Mouse (Mus musculus) Patski (cell line): ENCODE results near the gene Clic1. TPM values are rescaled to one million over a fixed set of nuclear protein-coding genes. Genes with fewer than 3 reads are reported as not detected.

ENCODE experiments used
- ATAC-seq: fragments of 100-300 bp; one replicate; pipeline ENCODE4 v1.8.0; 2021
- CTCF ChIA-PET: fragments of 350-600 bp; sonication (Branson Sonifier 250); formaldehyde crosslinking; loops from one replicate; lab custom pipeline; 2022; ENCODE audit warnings: inconsistent platforms; lab: Charles Lee
- POLR2A ChIA-PET: fragments of 350-600 bp; sonication (Branson Sonifier 250); formaldehyde crosslinking; loops from one replicate; lab custom pipeline; 2022; ENCODE audit warnings: antibody characterized with exemption, inconsistent platforms; lab: Charles Lee
- DNase-seq: peaks from one replicate; pipeline ENCODE4 v3.0.0-alpha.2; 2011; ENCODE audit warnings: low read depth, low spot score
- H3K27me3 ChIP-seq: fragments of 371-371 bp; one replicate; pipeline ENCODE4 v1.5.1; 2021
- CTCF ChIP-seq: fragments of 100-300 bp; IDR thresholded peaks from one replicate; pipeline ENCODE4 v1.5.1; 2021
- in situ Hi-C: fragments of 300-500 bp; cut with MboI; formaldehyde crosslinking; loops from 3 replicates; pipeline ENCODE4 v1.11.1; 2018; ENCODE audit warnings: low pct_unique_long_range_greater_than_20kb, mixed read lengths
- polyA plus RNA-seq: library from polyadenylated mRNA; unstranded; gene quantifications from one replicate; pipeline ENCODE4 v1.2.3, GENCODE M21; 2021

Gene Clic1
- polyA plus RNA-seq, 1 experiment from 2014 or later: 671 TPM

- CTCF ChIA-PET: interaction anchor here (1.1 to 1.5 kb wide), 2 partner anchors 11 to 40 kb away, joined by 3 read pairs; partner anchors contain the start of gene Clic1
- in situ Hi-C loops: no loop called here
- ATAC-seq (no peak), DNase-seq (no peak)
- H3K27me3 ChIP-seq: no peaks in the 10 kb centered on the region
- POLR2A ChIA-PET: no interaction called here
- TF ChIP-seq CTCF: no peak
Measured at GRCm38 (mm10) chr17:35009586-35009985, 40.2 kb upstream of the Clic1 start.

- no peak for TF ChIP-seq CTCF
- no peaks in the 10 kb centered on the region for H3K27me3 ChIP-seq
- ChIA-PET CTCF (no interaction called here), POLR2A (interaction anchor here (1.9 kb wide), 1 partner anchor 10 kb away, joined by 6 read pairs; no protein-coding TSS in a partner anchor)
- DNase-seq (no peak), ATAC-seq (no peak)
- in situ Hi-C loops: loop anchor here (10.0 kb wide), 1 partner anchor 223 kb away; the partner anchor contains the start of genes Atp6v1g2 and Nfkbil1
Measured at GRCm38 (mm10) chr17:35011440-35011839, 38.3 kb upstream of the Clic1 start.

- ATAC-seq (no peak), DNase-seq (no peak)
- no peaks in the 10 kb centered on the region for H3K27me3 ChIP-seq
- in situ Hi-C loops: loop anchor here (10.0 kb wide), 1 partner anchor 222 kb away; the partner anchor contains the start of genes Atp6v1g2 and Nfkbil1
- ChIA-PET POLR2A (interaction anchor here (0.7 to 1.9 kb wide), 2 partner anchors 11 to 47 kb away, joined by 3 to 6 read pairs; no protein-coding TSS in a partner anchor), CTCF (no interaction called here)
- no peak for TF ChIP-seq CTCF
Measured at GRCm38 (mm10) chr17:35012430-35012829, 37.3 kb upstream of the Clic1 start.

- DNase-seq: no peak
- CTCF ChIA-PET: no interaction called here
Measured at GRCm38 (mm10) chr17:35013221-35013620, 36.5 kb upstream of the Clic1 start.

GRCm38 (mm10) chr17:35015296-35015695, 34.5 kb upstream of the Clic1 start:
- CTCF ChIA-PET: no interaction called here
- no peak for DNase-seq
- POLR2A ChIA-PET: no interaction called here
- TF ChIP-seq CTCF: no peak
- no peak for ATAC-seq
- no peaks in the 10 kb centered on the region for H3K27me3 ChIP-seq
- in situ Hi-C loops: loop anchor here (10.0 kb wide), 1 partner anchor 220 kb away; the partner anchor contains the start of genes Atp6v1g2 and Nfkbil1

More at GRCm38 (mm10) chr17:35013221-35013620, 36.5 kb upstream of the Clic1 start:
- no peak for TF ChIP-seq CTCF
- ATAC-seq: no peak
- in situ Hi-C loops: loop anchor here (10.0 kb wide), 1 partner anchor 222 kb away; the partner anchor contains the start of genes Atp6v1g2 and Nfkbil1
- POLR2A ChIA-PET: interaction anchor here (1.9 kb wide), 1 partner anchor 12 kb away, joined by 6 read pairs; no protein-coding TSS in a partner anchor
- no peaks in the 10 kb centered on the region for H3K27me3 ChIP-seq

- in situ Hi-C loops: loop anchor here (10.0 kb wide), 1 partner anchor 218 kb away; the partner anchor contains the start of genes Atp6v1g2 and Nfkbil1
- ChIA-PET CTCF (no interaction called here), POLR2A (interaction anchor here (1.5 kb wide), 1 partner anchor 94 kb away, joined by 4 read pairs; no protein-coding TSS in a partner anchor)
- DNase-seq (no peak), ATAC-seq (no peak)
- TF ChIP-seq CTCF: no peak
- no peaks in the 10 kb centered on the region for H3K27me3 ChIP-seq
Measured at GRCm38 (mm10) chr17:35016376-35016775, 33.4 kb upstream of the Clic1 start, which contains the start of gene Vwa7. TSS of gene Vwa7 (plus strand) at chr17:35016579.

- no peaks in the 10 kb centered on the region for H3K27me3 ChIP-seq
- ChIA-PET POLR2A (interaction anchor here (1.5 kb wide), 1 partner anchor 94 kb away, joined by 4 read pairs; no protein-coding TSS in a partner anchor), CTCF (interaction anchor here (1.4 kb wide), 1 partner anchor 89 kb away, joined by 4 read pairs; no protein-coding TSS in a partner anchor)
- TF ChIP-seq CTCF: no peak
- in situ Hi-C loops: loop anchor here (10.0 kb wide), 1 partner anchor 218 kb away; the partner anchor contains the start of genes Atp6v1g2 and Nfkbil1
- ATAC-seq: no peak
- no peak for DNase-seq
Measured at GRCm38 (mm10) chr17:35016791-35017705, 32.7 kb upstream of the Clic1 start.

GRCm38 (mm10) chr17:35017706-35018030, 32.1 kb upstream of the Clic1 start:
- ChIA-PET CTCF (interaction anchor here (1.4 kb wide), 1 partner anchor 89 kb away, joined by 4 read pairs; no protein-coding TSS in a partner anchor), POLR2A (interaction anchor here (1.0 to 1.5 kb wide), 3 partner anchors 17 to 103 kb away, joined by 3 to 4 read pairs (median 3); partner anchors contain the start of gene Gpank1)
- H3K27me3 ChIP-seq: no peaks in the 10 kb centered on the region
- no peak for DNase-seq
- in situ Hi-C loops: loop anchor here (10.0 kb wide), 1 partner anchor 217 kb away; the partner anchor contains the start of genes Atp6v1g2 and Nfkbil1
- no peak for TF ChIP-seq CTCF
- no peak for ATAC-seq

GRCm38 (mm10) chr17:35018171-35018570, 31.6 kb upstream of the Clic1 start:
- H3K27me3 ChIP-seq: no peaks in the 10 kb centered on the region
- POLR2A ChIA-PET: interaction anchor here (1.0 to 1.6 kb wide), 3 partner anchors 18 to 103 kb away, joined by 3 read pairs; partner anchors contain the start of gene Gpank1
- ATAC-seq (no peak), DNase-seq (no peak)
- TF ChIP-seq CTCF: no peak
- CTCF ChIA-PET: interaction anchor here (1.4 kb wide), 1 partner anchor 88 kb away, joined by 4 read pairs; no protein-coding TSS in a partner anchor
- in situ Hi-C loops: loop anchor here (10.0 kb wide), 1 partner anchor 217 kb away; the partner anchor contains the start of genes Atp6v1g2 and Nfkbil1

- CTCF ChIA-PET: interaction anchor here (0.9 to 2.0 kb wide), 4 partner anchors 8 to 87 kb away, joined by 3 to 8 read pairs (median 3); partner anchors contain the start of gene Sapcd1
Measured at GRCm38 (mm10) chr17:35019894-35020293, 29.9 kb upstream of the Clic1 start.

More at GRCm38 (mm10) chr17:35019894-35020293, 29.9 kb upstream of the Clic1 start:
- ATAC-seq (no peak), DNase-seq (no peak)
- in situ Hi-C loops: loop anchor here (5.0 to 10.0 kb wide), 3 partner anchors 42 to 215 kb away; partner anchors contain the start of genes Atp6v1g2 and Nfkbil1
- TF ChIP-seq CTCF: no peak
- no peaks in the 10 kb centered on the region for H3K27me3 ChIP-seq
- POLR2A ChIA-PET: interaction anchor here (2.2 kb wide), 1 partner anchor 39 kb away, joined by 9 read pairs; the partner anchor contains the start of gene Ddah2
